Comparison of ENCODE assay signal across 9 mouse cellular contexts in genomic region chr3:95310968-95311882, GRCm38 (mm10). TPM values are rescaled to one million over a fixed set of nuclear protein-coding genes. Genes with fewer than 3 reads are reported as not detected.
DNase-seq lines count a peak whose midpoint lies in the region; ATAC-seq and TF ChIP-seq lines count a peak whose summit lies in the region.
"Had no signal": no experiment of that assay in that cellular context is flagged by ENCODE, and none has a peak within 500 bp of the region (broad histone marks: within the 10 kb centered on the region; RNA-seq: fewer than 3 reads in every experiment).

No protein-coding gene starts in this region.

- H3K4me3 ChIP-seq in forebrain, embryonic 14.5 days (ENCODE audit: low read depth, low read length) = no peak overlapping the region
- no peak overlapping the region for H3K4me3 ChIP-seq in forebrain, embryonic 13.5 days
- no peak overlapping the region for H3K4me3 ChIP-seq in ES-Bruce4 (ENCODE audit: low read depth, low read length)
- H3K4me3 ChIP-seq: limb, embryonic 15.5 days had no signal

- no peak for TF ChIP-seq POLR2A in ES-Bruce4 (IDR thresholded peaks at IDR 0.05; ENCODE audit: insufficient read depth, low read length)

- no peak overlapping the region for H3K27ac ChIP-seq in forebrain, embryonic 14.5 days (ENCODE audit: low read depth, low read length)
- no peak overlapping the region for H3K27ac ChIP-seq in forebrain, embryonic 13.5 days
- H3K27ac ChIP-seq in ES-Bruce4 (ENCODE audit: insufficient read depth, low read length) = no peak overlapping the region
- H3K27ac ChIP-seq: limb, embryonic 15.5 days had no signal

- peaks cover 5% of the 10 kb centered on the region for H3K4me1 ChIP-seq in forebrain, embryonic 14.5 days (ENCODE audit: control insufficient read depth, insufficient read depth, low read length)
- peaks cover 11% of the 10 kb centered on the region for H3K4me1 ChIP-seq in forebrain, embryonic 13.5 days
- peaks cover 5% of the 10 kb centered on the region for H3K4me1 ChIP-seq in ES-Bruce4 (ENCODE audit: control insufficient read depth, insufficient read depth, low read length)

- peak; percentile 76 for DNase-seq in forebrain, embryonic 14.5 days (ENCODE audit: low spot score)
- DNase-seq in c-Kit-positive CD71-negative TER-119-negative erythroid progenitor cells, embryonic 14.5 days (ENCODE audit: low read depth) = peak; percentile 66
- DNase-seq in frontal cortex, postnatal 25 days (ENCODE audit: low spot score in 2 of 2) = peak; percentile 37 to 42
- DNase-seq in layer of hippocampus, adult 9-11 months = peak; percentile 69
- peak; percentile 83 for DNase-seq in lung, postnatal 25 days (ENCODE audit: low spot score)
- peak; percentile 64 for DNase-seq in spleen, adult 12 weeks (ENCODE audit: low spot score)

- H3K9ac ChIP-seq in forebrain, embryonic 14.5 days (ENCODE audit: low read length) = no peak overlapping the region
- no peak overlapping the region for H3K9ac ChIP-seq in forebrain, embryonic 13.5 days
- H3K9ac ChIP-seq in ES-Bruce4 (ENCODE audit: low read depth, poor library complexity, severe bottlenecking) = no peak overlapping the region
- H3K9ac ChIP-seq: limb, embryonic 15.5 days had no signal

- no peaks in the 10 kb centered on the region for H3K9me3 ChIP-seq in forebrain, embryonic 14.5 days (replicated peaks; ENCODE audit: control insufficient read depth, low read length)
- H3K9me3 ChIP-seq in forebrain, embryonic 13.5 days (replicated peaks) = no peaks in the 10 kb centered on the region
- H3K9me3 ChIP-seq in ES-Bruce4 (replicated peaks; ENCODE audit: control insufficient read depth, insufficient read depth, low read length, poor library complexity, severe bottlenecking) = no peaks in the 10 kb centered on the region
- H3K9me3 ChIP-seq: limb, embryonic 15.5 days had no signal

- ATAC-seq in forebrain, embryonic 14.5 days = no peak
- no peak for ATAC-seq in forebrain, embryonic 13.5 days

- TF ChIP-seq EP300 in ES-Bruce4 (IDR thresholded peaks at IDR 0.05; ENCODE audit: insufficient read depth, low read depth, low read length) = no peak

- no peaks in the 10 kb centered on the region for H3K27me3 ChIP-seq in forebrain, embryonic 14.5 days (replicated peaks; ENCODE audit: control insufficient read depth, insufficient read depth, low read length)
- H3K27me3 ChIP-seq in forebrain, embryonic 13.5 days = no peaks in the 10 kb centered on the region
- no peaks in the 10 kb centered on the region for H3K27me3 ChIP-seq in ES-Bruce4 (ENCODE audit: control insufficient read depth, insufficient read depth, low read length, poor library complexity, severe bottlenecking)
- H3K27me3 ChIP-seq: limb, embryonic 15.5 days had no signal

- WGBS in forebrain, embryonic 14.5 days = 72% methylated on average over 9 of the region's 9 CpGs
- WGBS in forebrain, embryonic 13.5 days = 65% methylated on average over 9 of the region's 9 CpGs

- H3K36me3 ChIP-seq in forebrain, embryonic 14.5 days (ENCODE audit: control insufficient read depth, insufficient read depth, low read length) = no peaks in the 10 kb centered on the region
- no peaks in the 10 kb centered on the region for H3K36me3 ChIP-seq in forebrain, embryonic 13.5 days (ENCODE audit: poor library complexity, severe bottlenecking)
- H3K36me3 ChIP-seq in ES-Bruce4 (ENCODE audit: control insufficient read depth, insufficient read depth, low read length, poor library complexity, severe bottlenecking) = no peaks in the 10 kb centered on the region
- H3K36me3 ChIP-seq: limb, embryonic 15.5 days had no signal

- H3K4me2 ChIP-seq in forebrain, embryonic 14.5 days (ENCODE audit: low read length) = no peak overlapping the region
- H3K4me2 ChIP-seq in forebrain, embryonic 13.5 days = no peak overlapping the region
- H3K4me2 ChIP-seq: limb, embryonic 15.5 days had no signal

- TF ChIP-seq CTCF in ES-Bruce4 (IDR thresholded peaks at IDR 0.05; ENCODE audit: low read depth, low read length) = peak; percentile 33

RNA-seq across cellular contexts. Expression of gene Cers2, which starts 3.4 kb away (rescaled TPM):
- 75.8 and 91.8 TPM in 2 replicates for polyA plus RNA-seq in forebrain, embryonic 14.5 days (2014; fragmentation: Nextera tagmentation; extraction: Ambion mirVana)
- polyA plus RNA-seq in forebrain, embryonic 13.5 days (2015; fragmentation: Nextera tagmentation; extraction: Ambion mirVana) = 98.4 and 103 TPM in 2 replicates
- 99.9 and 103 TPM in 2 replicates for polyA plus RNA-seq in ES-Bruce4 (2011; ENCODE audit: insufficient read depth, insufficient read length, low read depth, missing spikeins)

RNA-seq across cellular contexts. Expression of gene Anxa9, which starts 4.2 kb away (rescaled TPM):
- 0.27 and 0.64 TPM in 2 replicates for polyA plus RNA-seq in forebrain, embryonic 14.5 days (2014; fragmentation: Nextera tagmentation; extraction: Ambion mirVana)
- polyA plus RNA-seq in forebrain, embryonic 13.5 days (2015; fragmentation: Nextera tagmentation; extraction: Ambion mirVana) = 0.52 and 1.1 TPM in 2 replicates
- polyA plus RNA-seq in ES-Bruce4 (2011; ENCODE audit: insufficient read depth, insufficient read length, low read depth, missing spikeins) = 1.9 and 2.0 TPM in 2 replicates

RNA-seq across cellular contexts. Expression of gene Prune1, which starts 29.3 kb away (rescaled TPM):
- polyA plus RNA-seq in forebrain, embryonic 14.5 days (2014; fragmentation: Nextera tagmentation; extraction: Ambion mirVana) = 40.7 and 42.7 TPM in 2 replicates
- polyA plus RNA-seq in forebrain, embryonic 13.5 days (2015; fragmentation: Nextera tagmentation; extraction: Ambion mirVana) = 28.4 and 32.7 TPM in 2 replicates
- 42.9 and 43.9 TPM in 2 replicates for polyA plus RNA-seq in ES-Bruce4 (2011; ENCODE audit: insufficient read depth, insufficient read length, low read depth, missing spikeins)

RNA-seq across cellular contexts. Expression of gene Mindy1, which starts 30.1 kb away (rescaled TPM):
- polyA plus RNA-seq in forebrain, embryonic 14.5 days (2014; fragmentation: Nextera tagmentation; extraction: Ambion mirVana) = 48.6 and 50.7 TPM in 2 replicates
- polyA plus RNA-seq in forebrain, embryonic 13.5 days (2015; fragmentation: Nextera tagmentation; extraction: Ambion mirVana) = 39.6 and 40.0 TPM in 2 replicates
- 43.6 and 48.0 TPM in 2 replicates for polyA plus RNA-seq in ES-Bruce4 (2011; ENCODE audit: insufficient read depth, insufficient read length, low read depth, missing spikeins)

RNA-seq across cellular contexts. Expression of gene Setdb1, which starts 45.8 kb away (rescaled TPM):
- 42.2 and 48.9 TPM in 2 replicates for polyA plus RNA-seq in forebrain, embryonic 14.5 days (2014; fragmentation: Nextera tagmentation; extraction: Ambion mirVana)
- 45.4 and 51.8 TPM in 2 replicates for polyA plus RNA-seq in forebrain, embryonic 13.5 days (2015; fragmentation: Nextera tagmentation; extraction: Ambion mirVana)
- polyA plus RNA-seq in ES-Bruce4 (2011; ENCODE audit: insufficient read depth, insufficient read length, low read depth, missing spikeins) = 67.9 and 73.3 TPM in 2 replicates
